Mouse (Mus musculus) adrenal gland, adult 18-20 months (tissue): Measurements from ENCODE around the gene Olfr429. TPM values are rescaled to one million over a fixed set of nuclear protein-coding genes. Genes with fewer than 3 reads are reported as not detected.

ENCODE experiments used
- total RNA-seq, 2 experiments: library from RNA; stranded (reverse); gene quantifications; 1 replicate in 1 of 2; 2 replicates in 1 of 2; pipeline ENCODE4 v1.2.3; 2021

Gene Olfr429
- total RNA-seq, 2 experiments from 2014 or later, result not detected

Other genes with a start within 250 kb of the Olfr429 start
- 1 to 10 TPM; 3.1 to 5.3 TPM for gene Ifi211, start 171.3 kb upstream of the Olfr429 start, total RNA-seq
- 10 to 100 TPM; 14.6 to 15.3 TPM for gene Mndal, start 141.8 kb upstream of the Olfr429 start, total RNA-seq
- gene Ifi203, start 141.7 kb upstream of the Olfr429 start, total RNA-seq, result 10 to 100 TPM; 10.3 to 14.7 TPM
- not detected for gene Ifi202b, start 101.6 kb upstream of the Olfr429 start, total RNA-seq
- 10 to 100 TPM in 1 of 2 experiments, 1 to 10 TPM in 1; 6.8 to 16.8 TPM for gene Ifi205, start 52.5 kb upstream of the Olfr429 start, total RNA-seq
- gene Olfr433, start 43.6 kb upstream of the Olfr429 start, total RNA-seq, result not detected
- not detected for gene Olfr432, start 35.1 kb upstream of the Olfr429 start, total RNA-seq
- gene Olfr430, start 17.7 kb upstream of the Olfr429 start, total RNA-seq, result not detected
- not detected for gene Olfr427, start 12.6 kb downstream of the Olfr429 start, total RNA-seq
- gene Olfr231, start 36.8 kb downstream of the Olfr429 start, total RNA-seq, result not detected
- not detected for gene Olfr424, start 47.2 kb downstream of the Olfr429 start, total RNA-seq
- gene Olfr420, start 71.3 kb downstream of the Olfr429 start, total RNA-seq, result not detected
- under 1 TPM; 0.23 to 0.67 TPM for gene Spta1, start 88.4 kb downstream of the Olfr429 start, total RNA-seq
- gene Olfr419, start 167.7 kb downstream of the Olfr429 start, total RNA-seq, result not detected
- not detected for gene Mptx1, start 246.2 kb downstream of the Olfr429 start, total RNA-seq